Mouse (Mus musculus) heart, adult 2 months (tissue): Measurements from ENCODE around the gene Gramd1c.

Source experiments
- CTCF ChIP-seq: fragments of 200-600 bp; IDR thresholded peaks from 2 replicates; pipeline ENCODE4 v1.8.1; 2022; ENCODE audit warnings: antibody characterized with exemption, mild to moderate bottlenecking, moderate library complexity
- EP300 ChIP-seq: fragments of 200-500 bp; IDR thresholded peaks from 2 replicates; pipeline ENCODE4 v1.6.1; 2011; ENCODE audit warnings: low read depth, low read length, control low read depth; ENCODE audit not compliant: insufficient read depth
- POLR2A ChIP-seq: fragments of 200-500 bp; IDR thresholded peaks from 2 replicates; pipeline ENCODE4 v1.6.1; 2011; ENCODE audit warnings: mild to moderate bottlenecking, low read depth, low read length, control low read depth; ENCODE audit not compliant: insufficient read depth

- TF ChIP-seq CTCF: no peak
- no peak for TF ChIP-seq POLR2A
- no peak for TF ChIP-seq EP300
Measured at GRCm38 (mm10) chr16:44018986-44019548, 44.1 kb downstream of the Gramd1c start.
